Mouse (Mus musculus) cerebellum, adult 9-11 months (tissue): ENCODE results near the gene Camk1d.
A peak's percentile ranks its signal among the peaks of the same experiment; 100 is the strongest.

Experiments used
- DNase-seq: peaks from one replicate; pipeline ENCODE4 v3.0.0; 2022

Gene Camk1d

GRCm38 (mm10) chr2:5458075-5458494 is 256.2 kb downstream of the Camk1d start:
- DNase-seq: no peak

- DNase-seq: no peak
Measured at GRCm38 (mm10) chr2:5456108-5456507, 258.2 kb downstream of the Camk1d start.

GRCm38 (mm10) chr2:5454830-5455229 is 259.5 kb downstream of the Camk1d start:
- DNase-seq: no peak

- DNase-seq: no peak
Measured at GRCm38 (mm10) chr2:5451654-5452053, 262.7 kb downstream of the Camk1d start.

GRCm38 (mm10) chr2:5445357-5445756 is 269.0 kb downstream of the Camk1d start:
- no peak for DNase-seq

GRCm38 (mm10) chr2:5437690-5438089 is 276.6 kb downstream of the Camk1d start:
- no peak for DNase-seq

GRCm38 (mm10) chr2:5435587-5436253 is 278.6 kb downstream of the Camk1d start:
- DNase-seq: no peak

GRCm38 (mm10) chr2:5431309-5431708 is 283.0 kb downstream of the Camk1d start:
- DNase-seq: no peak

GRCm38 (mm10) chr2:5429921-5430320 is 284.4 kb downstream of the Camk1d start:
- DNase-seq: no peak

- no peak for DNase-seq
Measured at GRCm38 (mm10) chr2:5426110-5426509, 288.2 kb downstream of the Camk1d start.

GRCm38 (mm10) chr2:5425612-5426011 is 288.7 kb downstream of the Camk1d start:
- no peak for DNase-seq

- DNase-seq: no peak
Measured at GRCm38 (mm10) chr2:5420621-5421196, 293.6 kb downstream of the Camk1d start.

- peak; percentile 44 for DNase-seq
Measured at GRCm38 (mm10) chr2:5418802-5419201, 295.5 kb downstream of the Camk1d start.

GRCm38 (mm10) chr2:5417158-5418032 is 296.9 kb downstream of the Camk1d start:
- DNase-seq: peak; percentile 65

GRCm38 (mm10) chr2:5411774-5412173 is 302.5 kb downstream of the Camk1d start:
- DNase-seq: no peak

- no peak for DNase-seq
Measured at GRCm38 (mm10) chr2:5403850-5404249, 310.5 kb downstream of the Camk1d start.

GRCm38 (mm10) chr2:5402036-5402435 is 312.3 kb downstream of the Camk1d start:
- no peak for DNase-seq

- DNase-seq: no peak
Measured at GRCm38 (mm10) chr2:5398505-5398904, 315.8 kb downstream of the Camk1d start.

- DNase-seq: no peak
Measured at GRCm38 (mm10) chr2:5398043-5398442, 316.3 kb downstream of the Camk1d start.

- no peak for DNase-seq
Measured at GRCm38 (mm10) chr2:5397468-5397867, 316.8 kb downstream of the Camk1d start.

GRCm38 (mm10) chr2:5396415-5396814 is 317.9 kb downstream of the Camk1d start:
- DNase-seq: no peak

- no peak for DNase-seq
Measured at GRCm38 (mm10) chr2:5395873-5396272, 318.4 kb downstream of the Camk1d start.

- DNase-seq: no peak
Measured at GRCm38 (mm10) chr2:5392921-5393320, 321.4 kb downstream of the Camk1d start.

GRCm38 (mm10) chr2:5392470-5392869 is 321.8 kb downstream of the Camk1d start:
- DNase-seq: no peak
